Mouse (Mus musculus) right cerebral cortex, postnatal 14 days (tissue): ENCODE measurements around the gene Trim50.
"Not testable (repeated sequence)": the region's sequence is repeated elsewhere in the genome, so short reads cannot be mapped to it uniquely, and the experiment has no call there.

Source experiments
- DNase-seq: peaks from one replicate; pipeline ENCODE4 v3.0.0; 2022

The Trim50 gene

GRCm38 (mm10) chr5:135352995-135353394 lies at the start of gene Trim50:
Gene Trim50 (plus strand): TSS chr5:135353295.
- no peak for DNase-seq

GRCm38 (mm10) chr5:135306321-135306965 lies 46.7 kb upstream of the Trim50 start:
- no peak for DNase-seq

- no peak for DNase-seq
These were observed 36.9 kb upstream of the Trim50 start for GRCm38 (mm10) chr5:135316177-135316576.

DNA sequence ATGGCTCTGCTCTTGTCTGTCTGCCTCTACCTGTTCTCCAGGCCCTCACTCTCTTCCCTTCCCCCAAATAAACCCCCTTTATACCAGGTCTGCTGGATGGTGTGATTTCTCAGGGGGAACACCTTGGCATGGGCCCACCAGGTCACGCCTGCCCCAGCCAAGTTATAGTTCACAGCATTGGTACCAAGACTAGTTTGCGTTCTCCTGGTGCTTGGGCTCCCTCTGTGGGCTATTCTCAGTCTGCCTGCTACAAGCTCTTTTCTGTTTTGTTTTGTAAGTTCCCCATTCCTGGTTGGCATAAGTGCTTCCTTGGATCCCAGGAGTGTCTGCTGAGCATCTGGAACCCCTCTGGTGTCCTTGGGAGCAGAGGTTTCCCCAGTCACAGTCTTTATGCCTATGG lies 33.2 kb upstream of the Trim50 start:
- DNase-seq, result no peak

DNA sequence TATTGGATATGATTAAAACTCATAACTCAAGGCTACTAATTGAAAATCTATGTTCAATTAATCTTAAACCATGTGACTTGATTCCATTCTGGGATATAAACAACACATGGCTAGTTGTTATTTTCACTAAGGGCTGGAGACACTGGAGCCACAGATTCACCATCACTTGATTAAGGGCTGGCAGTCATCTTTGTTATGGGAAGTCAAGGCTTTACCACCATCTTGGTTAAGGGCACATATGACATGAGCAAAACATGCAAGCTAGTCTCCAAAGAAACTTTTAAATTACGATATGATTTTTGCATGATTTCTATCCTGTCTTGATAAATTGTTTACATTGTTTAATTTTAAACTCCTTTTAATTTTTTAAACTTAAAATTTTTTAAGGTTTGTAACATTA lies 30.9 kb upstream of the Trim50 start:
- DNase-seq, result no peak

- DNase-seq, result no peak
These were observed 26.9 kb upstream of the Trim50 start for GRCm38 (mm10) chr5:135326121-135326659.

DNA sequence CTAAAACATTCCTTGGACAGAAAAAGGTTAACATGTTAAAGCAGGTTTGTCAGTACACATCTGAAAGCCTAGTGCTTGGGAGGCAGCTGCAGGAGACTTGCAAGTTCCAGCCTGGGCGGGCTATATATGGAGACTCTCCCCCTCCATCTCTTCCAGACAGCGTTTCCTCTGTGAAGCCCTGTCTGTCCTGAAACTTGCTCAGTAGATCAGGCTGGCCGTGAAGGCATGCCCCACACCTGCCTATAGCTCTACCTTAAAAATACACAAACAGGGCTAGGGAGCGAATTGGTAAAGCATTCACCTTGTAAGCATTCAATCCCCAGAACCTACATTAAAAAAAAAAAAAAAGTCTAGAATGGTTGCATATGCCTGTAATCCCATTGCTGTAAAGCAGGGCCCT lies 23.6 kb upstream of the Trim50 start:
- no peak for DNase-seq

DNA sequence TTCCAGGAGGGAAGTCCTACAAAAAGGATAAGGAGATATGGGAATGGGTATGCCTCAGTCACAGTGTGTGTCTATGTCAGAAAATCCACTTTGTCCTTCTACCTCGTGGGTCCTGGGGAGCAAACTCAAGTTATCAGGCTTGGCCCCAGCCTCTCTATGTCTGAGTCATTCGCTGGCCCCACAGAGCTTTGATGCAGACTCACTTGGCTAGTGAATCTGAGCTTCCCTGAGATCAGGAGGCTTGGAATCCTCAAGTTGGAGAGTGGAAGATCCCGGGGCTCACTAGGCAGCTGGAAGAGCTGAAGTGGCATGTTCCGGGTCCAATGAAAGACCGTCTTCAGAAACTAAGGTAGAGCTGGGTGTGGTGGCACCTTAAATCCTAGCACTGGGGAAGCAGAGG lies 22.9 kb upstream of the Trim50 start:
- no peak for DNase-seq

- no peak for DNase-seq
These were observed 21.9 kb upstream of the Trim50 start for GRCm38 (mm10) chr5:135331161-135331560.

DNA sequence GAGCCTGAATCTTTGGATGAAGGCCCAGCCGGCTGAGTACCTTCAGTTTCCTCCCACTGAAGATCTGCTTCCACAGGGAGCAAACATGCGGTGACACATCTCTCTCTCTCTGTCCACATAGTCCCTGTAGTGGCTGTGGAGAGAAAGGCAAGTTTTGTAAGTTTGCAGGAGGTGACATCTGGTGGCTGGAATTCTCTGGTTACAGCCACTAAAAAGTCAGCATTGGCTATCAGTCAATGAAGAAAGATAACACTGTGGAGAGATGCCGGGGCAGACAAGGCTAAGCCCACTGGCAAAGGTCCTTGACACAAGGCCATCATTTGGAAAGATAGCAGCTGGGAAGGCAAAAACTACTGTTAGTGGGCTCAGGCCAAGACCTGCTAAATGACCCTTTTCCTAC lies 15.5 kb upstream of the Trim50 start:
- no peak for DNase-seq

DNA sequence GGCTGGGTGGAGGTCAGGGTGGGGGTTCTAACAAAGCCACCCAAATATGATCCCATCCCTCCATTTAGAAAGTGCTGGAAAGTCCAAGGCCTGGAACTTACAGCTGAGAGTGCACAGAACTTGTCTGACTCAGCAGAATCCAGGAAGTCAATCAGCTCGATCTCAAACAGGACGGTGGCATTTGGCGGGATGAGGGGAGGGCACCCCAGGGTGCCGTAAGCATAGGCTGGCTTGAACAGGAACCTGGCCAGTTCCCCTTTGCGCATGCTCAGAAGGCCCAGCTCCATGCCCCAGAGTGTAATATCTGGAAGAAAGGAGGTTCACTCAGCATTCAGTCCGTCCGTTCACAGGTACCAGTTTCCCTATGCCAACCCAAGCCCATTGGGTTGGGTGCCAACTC lies 7.1 kb upstream of the Trim50 start:
- no peak for DNase-seq

GRCm38 (mm10) chr5:135346430-135346829 lies 6.7 kb upstream of the Trim50 start:
- DNase-seq, result no peak

GRCm38 (mm10) chr5:135347511-135348011 lies 5.5 kb upstream of the Trim50 start:
- DNase-seq, result no peak

- DNase-seq, result no peak
These were observed 3.2 kb upstream of the Trim50 start, which contains the start of gene Fkbp6 for GRCm38 (mm10) chr5:135349862-135350261. Gene Fkbp6 (minus strand): TSS chr5:135350044.

- no peak for DNase-seq
These were observed 1.5 kb upstream of the Trim50 start for GRCm38 (mm10) chr5:135351606-135352005.

GRCm38 (mm10) chr5:135353564-135353963 lies 469 bp downstream of the Trim50 start:
- DNase-seq, result no peak

DNA sequence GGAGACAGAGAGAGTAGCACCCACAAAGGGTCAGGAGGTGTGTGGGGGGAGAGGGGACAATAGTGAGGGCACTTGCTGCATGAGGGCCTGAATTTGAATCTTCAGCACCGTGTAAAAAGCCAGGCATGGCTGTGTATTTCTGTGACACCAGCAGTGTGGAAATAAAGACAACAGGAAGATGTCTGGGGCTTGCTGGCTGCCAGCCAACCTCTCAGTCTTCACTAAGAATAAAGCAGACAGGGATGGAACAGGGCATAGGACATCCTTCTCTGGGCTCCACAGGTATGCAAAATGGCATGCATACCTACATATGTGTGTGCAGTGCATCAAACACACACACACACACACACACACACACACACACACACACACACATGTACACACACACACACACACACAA lies 3.0 kb downstream of the Trim50 start:
- no peak for DNase-seq

DNA sequence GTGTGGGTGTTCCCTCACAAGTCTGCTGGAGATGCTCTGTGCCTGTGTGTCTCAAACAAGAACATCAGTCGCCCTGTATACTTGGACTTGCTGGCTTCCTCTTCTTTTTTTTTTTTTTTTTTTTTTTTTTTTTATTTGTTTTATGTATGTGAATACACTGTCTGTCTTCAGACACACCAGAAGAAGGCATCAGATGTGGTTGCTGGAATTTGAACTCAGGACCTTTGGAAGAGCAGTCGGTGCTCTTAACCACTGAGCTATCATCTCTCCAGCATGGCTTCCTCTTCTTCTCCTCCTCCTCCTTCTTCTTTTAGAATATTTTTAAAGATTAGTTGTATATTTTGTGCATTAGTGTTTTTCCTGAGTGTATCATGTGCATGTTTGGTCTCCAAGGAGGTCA lies 4.5 kb downstream of the Trim50 start:
- DNase-seq, result no peak

- no peak for DNase-seq
These were observed 6.7 kb downstream of the Trim50 start for GRCm38 (mm10) chr5:135359772-135360171.

DNA sequence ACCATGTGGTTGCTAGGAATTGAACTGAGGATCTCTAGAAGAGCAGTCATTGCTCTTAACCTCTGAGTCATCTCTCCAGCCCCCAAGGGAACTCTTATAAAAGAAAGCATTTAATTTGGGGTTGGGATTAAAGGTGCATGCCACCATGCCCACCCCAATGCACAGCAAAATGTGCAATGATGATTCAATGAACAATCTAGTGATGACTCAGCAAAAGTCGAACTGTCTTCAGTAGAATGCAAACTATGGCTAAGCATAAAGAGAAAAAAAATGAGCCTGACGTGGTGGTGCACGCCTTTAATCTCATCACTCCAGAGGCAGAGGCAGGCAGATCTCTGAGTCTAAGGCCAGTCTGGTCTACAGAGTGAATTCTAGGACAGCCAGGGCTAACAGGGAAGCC lies 9.5 kb downstream of the Trim50 start:
- DNase-seq, result no peak

DNA sequence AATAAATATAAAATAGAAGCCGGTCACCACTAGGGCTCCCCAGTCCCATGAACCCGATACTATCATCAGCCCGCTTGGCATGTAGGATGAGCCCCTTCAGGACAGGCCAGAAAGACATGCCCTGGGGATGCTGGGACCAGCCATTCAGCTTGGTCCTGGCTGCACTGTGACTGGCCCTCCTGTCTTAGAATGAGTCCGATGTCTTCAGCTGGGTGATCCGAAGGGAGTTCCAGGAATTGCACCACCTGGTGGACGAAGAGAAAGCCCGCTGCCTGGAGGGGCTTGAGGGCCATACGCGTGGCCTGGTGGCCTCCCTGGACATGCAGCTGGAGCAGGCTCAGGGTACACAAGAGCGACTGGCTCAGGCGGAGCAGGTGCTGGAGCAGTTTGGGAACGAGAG lies 10.4 kb downstream of the Trim50 start:
- no peak for DNase-seq

DNA sequence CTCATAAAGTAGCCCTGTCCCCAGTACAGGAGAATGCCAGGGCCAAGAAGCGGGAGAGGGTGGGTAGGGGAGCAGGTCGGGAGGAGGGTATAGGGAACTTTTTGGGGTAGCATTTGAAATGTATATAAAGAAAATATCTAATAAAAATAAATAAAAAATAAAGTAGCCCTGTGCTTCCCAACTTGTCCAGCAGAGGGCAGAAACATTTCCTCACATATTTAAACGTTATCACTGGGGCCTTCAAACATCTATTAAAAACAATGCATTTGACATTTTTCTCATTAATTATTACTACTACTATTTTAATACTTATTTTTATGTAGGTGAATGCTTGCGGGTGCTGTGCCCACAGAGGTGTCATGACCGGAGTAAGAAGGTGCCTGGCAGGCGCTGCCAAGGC lies 14.7 kb downstream of the Trim50 start:
- DNase-seq, result no peak

GRCm38 (mm10) chr5:135368312-135368711 lies 15.2 kb downstream of the Trim50 start:
- no peak for DNase-seq

- not testable (repeated sequence) for DNase-seq
These were observed 16.1 kb downstream of the Trim50 start for GRCm38 (mm10) chr5:135369196-135369595.
